Mouse (Mus musculus) lung, postnatal 36 days (tissue): Measurements from ENCODE around the gene Zfp566.
A peak's percentile ranks its signal among the peaks of the same experiment; 100 is the strongest.

ENCODE experiments used
- DNase-seq: peaks from one replicate; pipeline ENCODE4 v3.0.0; 2022; ENCODE audit warnings: mixed read lengths

Gene Zfp566

DNA sequence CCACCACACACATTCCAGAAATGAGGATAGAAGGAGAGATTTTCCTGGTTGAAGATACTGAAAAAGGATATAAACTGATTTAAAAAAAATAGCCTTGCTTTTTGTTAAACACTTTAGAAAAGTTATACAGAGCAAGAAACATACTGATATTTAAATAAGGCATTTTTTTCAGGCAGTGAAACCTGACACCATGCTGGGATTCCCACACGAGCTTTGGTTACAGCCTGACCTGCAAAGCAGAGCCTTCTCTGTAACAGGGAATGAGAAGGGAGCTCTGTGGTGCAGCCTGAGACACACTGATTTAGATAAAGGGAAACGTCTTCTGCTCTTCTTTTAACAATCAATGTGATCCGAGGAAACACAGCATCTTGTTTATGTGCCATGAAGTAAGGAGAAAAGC is 36.7 kb downstream of the Zfp566 start:
- DNase-seq, result no peak

DNA sequence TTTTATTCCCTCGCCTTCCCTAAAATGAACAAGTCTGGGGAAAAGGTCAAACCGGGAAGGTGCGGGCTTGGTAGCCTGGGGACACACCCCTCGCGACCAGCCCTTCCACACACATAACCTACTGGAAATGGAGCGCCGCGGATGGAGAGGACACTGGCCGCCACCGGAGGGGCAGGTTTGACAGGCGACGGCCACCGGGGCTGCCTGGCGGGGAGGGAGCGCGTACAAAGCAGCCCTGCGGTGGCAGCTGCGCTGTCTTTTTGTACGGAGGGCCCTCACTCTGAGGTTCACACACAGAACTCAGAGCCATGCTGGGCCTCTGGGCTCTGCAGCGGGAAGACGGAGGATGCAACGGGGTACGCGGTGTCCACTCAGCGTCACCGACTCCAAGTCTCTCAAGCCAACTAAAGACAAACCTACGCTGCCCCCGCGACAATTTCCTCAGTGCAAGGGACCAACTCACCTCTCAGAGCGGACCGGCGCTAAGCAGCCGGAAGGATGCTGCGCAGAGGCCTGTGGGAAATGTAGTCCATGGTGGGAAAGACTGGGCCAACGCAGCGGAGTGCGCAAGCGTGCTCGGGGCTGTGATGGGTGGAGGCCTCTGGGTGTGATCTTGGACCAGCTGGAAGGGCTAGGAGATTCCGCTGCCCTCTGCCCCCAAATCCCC is 39.3 kb downstream of the Zfp566 start, which contains the start of gene Zfp14:
Zfp14 (minus strand) TSS at position 499 of the 667 bp plus-strand sequence.
- peak; percentile 94 for DNase-seq

DNA sequence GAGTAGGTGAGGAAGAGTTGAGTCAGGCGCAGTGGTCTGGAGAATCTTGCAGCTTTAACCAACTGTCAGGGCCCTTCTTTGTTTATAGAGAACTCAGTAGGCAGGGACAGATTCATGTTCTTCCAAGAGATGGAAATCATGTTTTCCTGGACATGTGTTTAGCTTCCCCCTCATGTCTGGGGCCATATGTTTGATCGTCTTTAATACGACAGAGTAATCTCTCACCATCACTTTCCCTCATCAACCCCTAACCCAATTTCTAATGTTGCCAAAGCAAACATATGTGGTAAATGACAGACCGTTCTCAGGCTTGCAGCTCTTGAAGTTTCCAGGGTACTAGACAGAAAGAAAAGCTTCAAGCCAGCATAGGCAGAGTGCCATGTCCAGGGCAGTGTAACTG is 42.2 kb downstream of the Zfp566 start:
- DNase-seq, result no peak

DNA sequence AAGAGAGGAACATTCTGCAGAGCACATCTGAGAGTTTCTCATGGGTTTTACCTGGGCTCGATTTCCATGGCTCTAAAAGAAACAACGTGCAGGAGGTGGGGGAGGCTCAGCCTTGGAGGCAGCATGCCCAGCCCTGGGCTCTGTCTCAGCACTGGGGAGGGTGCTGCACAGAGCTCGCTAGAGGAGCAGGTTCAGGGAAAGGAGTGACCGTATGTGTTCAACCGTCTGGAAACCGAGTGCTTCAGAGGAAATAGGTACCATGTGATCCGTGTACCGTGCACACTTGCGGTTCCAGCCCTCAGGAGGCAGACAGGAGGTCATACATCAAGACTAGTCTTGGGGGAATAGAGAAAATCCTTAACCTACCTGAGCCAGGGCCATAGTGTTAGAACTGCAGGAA is 46.0 kb downstream of the Zfp566 start:
- DNase-seq, result no peak

DNA sequence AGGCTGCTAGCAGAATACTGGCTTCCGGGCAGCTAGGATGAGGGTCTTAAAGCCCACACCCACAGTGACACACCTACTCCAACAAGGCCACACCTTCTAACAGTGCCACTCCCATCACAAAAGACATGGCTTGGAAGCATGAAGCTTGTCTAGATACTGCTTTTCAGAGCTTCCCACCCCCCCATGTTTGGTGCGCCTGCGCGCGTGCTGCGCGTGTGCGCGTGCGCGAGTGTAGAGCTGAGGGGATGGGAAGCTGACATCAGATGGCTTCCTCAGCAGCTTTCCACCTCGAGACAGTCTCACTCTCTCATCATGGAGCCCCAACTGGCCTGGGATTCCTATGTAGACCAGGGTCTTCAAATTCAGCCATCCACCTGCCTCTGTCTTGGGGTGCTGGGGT is 56.0 kb downstream of the Zfp566 start:
- DNase-seq, result no peak

DNA sequence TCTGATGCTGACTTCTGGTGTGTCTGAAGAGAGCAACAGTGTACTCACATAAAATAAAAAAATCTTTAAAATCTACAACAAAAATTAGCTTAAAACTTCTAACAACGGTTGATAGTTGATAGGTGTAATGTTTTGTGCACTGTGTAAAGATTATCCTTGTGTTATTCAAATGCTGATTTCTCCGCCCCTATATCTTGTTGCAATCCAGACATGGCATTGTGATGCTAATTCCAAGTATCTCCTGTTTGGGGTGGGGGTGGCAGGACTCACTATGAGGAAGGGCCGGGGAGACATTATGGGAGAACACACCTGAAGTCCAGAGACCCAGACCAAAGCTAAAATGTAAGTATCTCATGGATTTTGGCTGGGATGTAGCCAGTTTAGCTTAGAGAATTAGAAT is 58.9 kb downstream of the Zfp566 start:
- DNase-seq, result no peak

DNA sequence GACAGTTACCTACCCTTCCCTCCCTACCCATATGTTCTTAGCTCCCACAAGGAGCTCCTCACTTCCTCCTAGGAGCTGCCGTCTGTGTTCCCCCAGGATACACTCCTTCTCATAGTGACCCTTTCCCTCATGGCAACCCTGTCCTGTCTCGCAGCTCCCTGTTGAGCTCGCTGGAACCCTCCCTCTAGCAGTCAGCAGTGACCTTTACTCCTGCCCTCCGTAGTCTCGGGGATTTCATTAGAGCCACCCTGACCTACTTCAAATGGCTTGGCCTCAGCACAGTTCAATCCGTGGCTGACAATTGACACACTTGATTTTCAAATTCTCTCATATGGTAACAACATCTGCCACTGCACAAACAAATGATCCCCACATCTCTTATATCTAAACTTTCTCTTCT is 59.6 kb downstream of the Zfp566 start:
- no peak for DNase-seq

DNA sequence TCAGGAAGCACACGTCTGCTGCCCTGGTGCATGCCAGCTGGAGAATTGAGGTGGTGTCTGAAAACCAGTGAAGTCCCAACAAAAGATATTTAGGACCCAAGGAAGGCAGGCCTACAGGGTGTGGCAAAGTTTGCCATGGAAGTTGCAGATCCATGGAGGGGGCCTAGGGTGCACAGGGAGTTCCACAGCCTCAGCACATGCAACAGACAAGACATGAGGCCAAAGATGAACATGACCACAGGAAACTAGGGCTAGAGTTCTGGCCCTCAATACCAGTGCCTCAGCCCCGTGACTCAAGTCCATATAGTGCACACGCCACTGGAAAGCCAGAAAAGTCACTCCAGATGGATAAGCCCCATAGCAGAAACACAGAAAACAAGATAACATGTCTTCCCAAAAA is 61.8 kb downstream of the Zfp566 start:
- no peak for DNase-seq
